Mouse (Mus musculus) bone marrow macrophage, adult 2 months (primary cell): ENCODE data around the gene Ikbke. TPM values are rescaled to one million over a fixed set of nuclear protein-coding genes. Genes with fewer than 3 reads are reported as not detected.

Experiments
- H3K27ac ChIP-seq: 2 replicates; pipeline ENCODE4 v1.5.1; 2012; ENCODE audit warnings: low read depth, low read length; ENCODE audit not compliant: insufficient read depth
- H3K4me1 ChIP-seq: 2 replicates; pipeline ENCODE4 v1.6.1; 2012; ENCODE audit warnings: low read length; ENCODE audit not compliant: control insufficient read depth, insufficient read depth
- H3K4me3 ChIP-seq: 2 replicates; pipeline ENCODE4 v1.5.1; 2012; ENCODE audit warnings: mild to moderate bottlenecking, low read length, moderate library complexity; ENCODE audit not compliant: insufficient read depth
- CTCF ChIP-seq: IDR thresholded peaks from 2 replicates; pipeline ENCODE4 v1.5.1; 2012; ENCODE audit warnings: low read depth, mild to moderate bottlenecking, low read length, moderate library complexity
- POLR2A ChIP-seq: IDR thresholded peaks from 2 replicates; pipeline ENCODE4 v1.6.1; 2012; ENCODE audit warnings: mild to moderate bottlenecking, low read depth, low read length, borderline replicate concordance
- polyA plus RNA-seq: library from polyadenylated mRNA; stranded (reverse); fragments of >200 nt; gene quantifications from 2 replicates; pipeline ENCODE4 v1.2.4, GENCODE M21; 2012; ENCODE audit not compliant: missing spikeins, insufficient read depth, insufficient read length

Gene Ikbke
- polyA plus RNA-seq, 1 experiment = 194 TPM

- H3K4me3 ChIP-seq = no peak overlapping the region
- H3K27ac ChIP-seq = no peak overlapping the region
- no peaks in the 10 kb centered on the region for H3K4me1 ChIP-seq
- TF ChIP-seq POLR2A (no peak), CTCF (no peak)
Observed at GRCm38 (mm10) chr1:131223345-131223744, 56.1 kb downstream of the Ikbke start.

DNA sequence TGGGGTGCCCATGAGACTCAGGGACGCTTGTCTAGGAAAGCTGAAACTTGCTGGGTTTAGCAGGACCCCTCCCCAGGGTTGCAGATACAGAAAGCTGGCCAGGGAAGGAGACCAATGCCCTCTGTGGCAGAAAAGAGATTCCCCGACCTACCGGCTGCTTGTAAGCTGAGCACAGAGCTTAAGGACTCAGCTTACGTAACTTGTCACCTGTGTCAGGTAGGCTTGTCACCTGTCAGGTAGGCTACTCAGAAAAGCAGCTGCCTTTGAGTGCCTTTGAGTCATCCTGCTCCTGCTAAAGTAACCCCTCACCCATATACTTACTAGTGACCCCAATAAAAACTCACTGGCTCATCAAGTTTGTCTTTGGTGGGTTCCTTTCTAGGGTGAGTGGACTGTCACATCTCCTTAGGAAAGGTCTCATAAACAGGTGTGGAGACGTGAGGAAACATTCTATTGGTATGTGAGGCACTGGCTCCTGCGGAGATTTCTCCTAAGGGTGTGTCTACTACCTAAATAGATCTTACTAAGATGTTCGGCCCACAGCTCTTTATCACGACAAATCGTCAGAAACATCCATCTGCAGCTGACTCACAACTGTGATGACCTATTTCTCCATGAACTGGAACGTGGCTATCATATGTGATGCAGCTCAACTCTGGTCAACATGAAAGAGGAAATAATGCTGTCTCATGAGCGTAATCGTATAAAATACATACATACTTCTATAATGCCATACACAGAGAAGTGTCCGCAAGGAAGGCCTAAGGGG, 57.4 kb downstream of the Ikbke start:
- TF ChIP-seq POLR2A (no peak), CTCF (no peak)
- H3K4me3 ChIP-seq = no peak overlapping the region
- no peak overlapping the region for H3K27ac ChIP-seq
- no peaks in the 10 kb centered on the region for H3K4me1 ChIP-seq

DNA sequence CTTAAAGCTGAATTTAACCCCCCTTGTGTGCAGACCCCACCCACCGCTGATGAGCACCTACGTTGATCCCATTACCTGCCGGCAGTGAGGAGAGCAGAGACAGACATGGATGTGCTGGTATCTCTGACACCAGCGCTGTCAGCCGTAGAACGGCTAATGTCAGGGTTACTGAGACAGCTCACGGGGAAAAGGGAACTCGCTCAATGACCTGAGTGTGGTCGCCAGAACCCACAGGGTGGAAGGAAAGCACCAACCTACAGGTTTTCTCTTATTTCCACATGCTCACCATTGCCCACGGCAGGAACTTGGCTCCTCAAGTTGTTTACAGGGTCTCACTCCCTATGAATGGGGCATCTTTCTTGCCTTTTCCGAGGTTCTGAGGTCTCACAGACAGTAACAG, 60.5 kb downstream of the Ikbke start:
- no peaks in the 10 kb centered on the region for H3K4me1 ChIP-seq
- no peak overlapping the region for H3K4me3 ChIP-seq
- TF ChIP-seq CTCF (no peak), POLR2A (no peak)
- H3K27ac ChIP-seq = no peak overlapping the region

GRCm38 (mm10) chr1:131213361-131213760, 66.0 kb downstream of the Ikbke start:
- Histone ChIP-seq H3K4me1 (peaks cover 6% of the 10 kb centered on the region), H3K27ac (no peak overlapping the region), H3K4me3 (no peak overlapping the region)
- TF ChIP-seq CTCF (no peak), POLR2A (no peak)

GRCm38 (mm10) chr1:131212956-131213355, 66.5 kb downstream of the Ikbke start:
- no peak overlapping the region for H3K4me3 ChIP-seq
- TF ChIP-seq CTCF (0 out of 2 replicates have a peak, but pooled peaks have one; percentile 8), POLR2A (no peak)

GRCm38 (mm10) chr1:131211655-131212054, 67.8 kb downstream of the Ikbke start:
- peaks cover 6% of the 10 kb centered on the region for H3K4me1 ChIP-seq
- no peak overlapping the region for H3K27ac ChIP-seq
- no peak overlapping the region for H3K4me3 ChIP-seq
- no peak for TF ChIP-seq POLR2A
- no peak for TF ChIP-seq CTCF

More at GRCm38 (mm10) chr1:131212956-131213355, 66.5 kb downstream of the Ikbke start:
- H3K27ac ChIP-seq = no peak overlapping the region
- H3K4me1 ChIP-seq = peaks cover 6% of the 10 kb centered on the region

- no peak overlapping the region for H3K4me3 ChIP-seq
- no peak overlapping the region for H3K27ac ChIP-seq
- H3K4me1 ChIP-seq = peaks cover 6% of the 10 kb centered on the region
- TF ChIP-seq CTCF = no peak
- no peak for TF ChIP-seq POLR2A
Observed at GRCm38 (mm10) chr1:131209971-131210426, 69.4 kb downstream of the Ikbke start.

GRCm38 (mm10) chr1:131208800-131209199, 70.6 kb downstream of the Ikbke start:
- H3K4me1 ChIP-seq = peaks cover 6% of the 10 kb centered on the region
- no peak overlapping the region for H3K27ac ChIP-seq
- TF ChIP-seq POLR2A (no peak), CTCF (no peak)
- no peak overlapping the region for H3K4me3 ChIP-seq

DNA sequence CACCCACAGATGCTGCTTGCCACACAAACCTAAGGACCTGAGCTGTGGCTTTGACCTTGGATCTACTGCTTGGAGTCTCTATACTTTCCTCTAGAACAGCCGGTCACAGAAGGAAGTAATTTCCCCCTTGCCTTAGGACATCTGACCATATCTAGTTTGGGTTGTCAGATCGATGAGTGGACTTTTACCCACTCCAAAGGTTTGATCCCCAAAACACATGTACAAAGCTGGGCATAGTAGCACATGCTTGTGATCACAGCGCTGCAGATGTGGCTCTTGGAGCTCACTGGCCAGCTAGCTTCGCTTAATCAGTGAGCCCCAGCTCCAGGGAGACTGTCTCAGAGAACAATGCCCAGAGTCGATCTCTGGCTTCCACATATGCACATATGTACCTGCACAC, 71.3 kb downstream of the Ikbke start:
- Histone ChIP-seq H3K4me3 (no peak overlapping the region), H3K4me1 (peaks cover 3% of the 10 kb centered on the region), H3K27ac (no peak overlapping the region)
- TF ChIP-seq POLR2A (no peak), CTCF (no peak)

DNA sequence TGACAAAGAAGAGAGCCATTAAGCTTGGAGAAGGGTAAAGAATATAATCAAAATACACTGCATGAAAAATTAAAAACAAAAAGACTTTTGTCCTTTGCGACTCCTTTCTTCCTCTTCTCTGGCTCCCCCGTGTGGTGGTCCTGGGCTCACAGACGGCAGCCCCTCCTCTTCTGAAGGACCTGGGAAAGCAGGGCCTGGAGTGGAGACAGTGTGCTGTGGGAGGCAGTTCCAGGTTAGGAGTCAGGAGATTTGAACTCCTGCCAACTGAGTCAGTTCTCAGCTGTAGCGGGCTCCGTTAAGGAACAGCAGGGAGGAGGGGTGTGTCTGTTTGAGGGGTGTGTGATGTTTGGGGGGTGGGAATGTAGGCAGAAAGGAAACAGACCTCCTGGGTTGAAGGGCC, 71.9 kb downstream of the Ikbke start:
- Histone ChIP-seq H3K27ac (no peak overlapping the region), H3K4me1 (no peaks in the 10 kb centered on the region), H3K4me3 (no peak overlapping the region)
- TF ChIP-seq CTCF = peak; percentile 58
- TF ChIP-seq POLR2A = no peak
